Mouse (Mus musculus) megakaryocyte, adult 5-6 weeks (primary cell): Measurements from ENCODE around the gene 6030458C11Rik. TPM values are rescaled to one million over a fixed set of nuclear protein-coding genes. Genes with fewer than 3 reads are reported as not detected.
A peak's percentile ranks its signal among the peaks of the same experiment; 100 is the strongest.

Source experiments
- ATAC-seq: 2 replicates; pipeline ENCODE4 v1.8.0; 2016; ENCODE audit warnings: mild to moderate bottlenecking, inconsistent platforms; ENCODE audit not compliant: poor library complexity, severe bottlenecking
- total RNA-seq, 2 experiments: library from RNA; stranded (forward) in 1 of 2; stranded (reverse) in 1 of 2; fragments of 153-499, 151-499 nt in 1 of 2; fragments of 221-1000, 200-1000 nt in 1 of 2; gene quantifications; 2 replicates each; pipeline versions ENCODE4 v1.2.3 to v1.2.4; 2015 to 2017

The 6030458C11Rik gene
- total RNA-seq (2015) = 8.1 and 9.1 TPM in 2 replicates
- 13.4 and 16.0 TPM in 2 replicates for total RNA-seq (2017)

DNA sequence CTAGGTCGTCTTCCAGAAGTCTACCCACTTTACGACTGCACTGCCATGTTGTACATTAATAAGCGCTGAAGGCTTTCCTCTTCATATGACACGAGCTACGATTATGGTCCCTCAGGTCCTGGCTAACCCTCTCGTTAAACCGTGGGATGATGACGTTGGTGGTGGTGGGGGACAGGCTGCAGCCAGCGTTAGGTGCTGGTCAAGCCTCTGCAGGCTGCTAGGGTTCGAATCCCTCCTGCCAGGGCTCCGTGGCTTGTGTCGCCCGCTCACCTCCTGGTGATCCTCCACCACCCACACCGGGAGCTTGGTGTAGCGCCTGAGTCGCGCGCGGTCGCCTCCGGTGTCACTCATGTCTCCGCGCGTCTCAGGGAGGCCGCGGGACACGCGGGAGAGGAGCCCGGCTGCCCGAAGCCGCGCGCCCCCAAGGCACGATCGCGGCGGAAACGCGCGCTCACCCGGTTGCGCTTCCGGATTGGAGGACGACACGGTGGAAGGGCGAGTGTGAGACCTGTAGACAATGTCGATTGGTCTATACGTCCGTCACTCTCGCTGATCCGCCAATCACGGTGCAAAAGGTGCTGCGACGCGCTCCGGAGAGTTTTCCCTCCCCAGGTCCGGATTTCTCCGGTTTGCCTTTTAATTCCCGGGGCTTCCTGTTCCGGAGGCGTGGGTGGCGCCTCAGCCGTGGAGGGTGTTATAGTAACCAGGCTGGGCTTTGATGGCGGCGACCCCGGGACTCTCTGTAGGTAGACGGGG, at the start of gene 6030458C11Rik, which contains the start of gene Drosha:
Gene 6030458C11Rik, minus strand, starts transcription at position 453 of the 756 bp plus-strand sequence.
Gene Drosha, plus strand, starts transcription at position 619 of the 756 bp plus-strand sequence.
- peak; percentile 98 for ATAC-seq

DNA sequence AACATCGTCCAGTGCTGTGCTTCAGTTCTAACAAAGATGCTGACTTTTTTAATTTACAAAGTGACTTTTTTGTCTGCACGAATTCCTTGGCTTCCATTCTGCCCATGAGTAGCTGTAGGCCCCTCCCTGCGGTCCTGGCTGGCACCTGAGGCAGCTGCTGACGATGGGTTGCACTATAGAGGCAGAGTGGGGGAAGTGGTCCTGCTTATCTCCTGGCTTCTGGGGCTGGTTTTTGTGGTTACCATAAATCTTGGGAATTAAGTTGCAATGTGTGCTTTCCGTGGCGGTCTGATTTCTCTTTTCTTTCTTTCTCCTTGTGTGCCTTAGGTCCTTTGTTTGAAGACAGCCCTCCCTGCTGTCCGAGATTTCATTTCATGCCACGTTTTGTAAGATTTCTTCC, 42.8 kb upstream of the 6030458C11Rik start:
- no peak for ATAC-seq

DNA sequence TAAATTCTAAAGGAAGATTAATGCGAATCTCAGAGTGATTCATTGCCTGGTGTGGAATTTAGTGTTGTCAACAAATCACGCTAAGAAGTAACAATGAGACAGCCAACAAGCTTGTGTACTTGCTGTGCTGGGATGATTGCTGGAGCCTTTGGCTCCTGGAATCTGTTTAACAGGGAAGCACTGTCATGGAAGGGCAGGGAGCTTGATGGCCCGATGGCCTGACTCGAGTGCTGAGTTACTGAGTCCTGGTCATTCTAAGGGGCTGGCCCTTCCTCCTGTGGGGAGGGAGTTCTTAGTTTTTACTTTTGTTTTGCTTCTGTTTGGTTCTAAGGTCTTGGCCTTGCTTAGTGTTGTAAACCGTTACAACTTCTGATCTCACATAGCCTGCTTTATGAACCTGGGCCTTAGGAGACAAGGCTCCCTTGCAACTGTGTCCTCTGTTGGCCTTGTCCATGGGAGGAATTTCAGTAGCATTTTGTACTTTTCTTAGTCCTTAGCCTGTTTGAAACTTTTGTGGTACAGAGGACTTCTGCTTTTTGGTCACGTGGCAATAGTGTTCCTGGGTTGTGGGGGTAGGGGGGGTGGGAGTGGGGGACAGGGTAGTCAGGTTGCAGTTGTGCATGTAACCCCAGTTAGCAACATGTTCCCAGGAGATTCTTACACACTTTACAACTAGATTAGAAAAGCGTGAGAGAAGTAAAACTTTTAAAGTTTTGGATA, 41.3 kb upstream of the 6030458C11Rik start:
- ATAC-seq = peak; percentile 57; the same call in 1 of the 2 replicates

DNA sequence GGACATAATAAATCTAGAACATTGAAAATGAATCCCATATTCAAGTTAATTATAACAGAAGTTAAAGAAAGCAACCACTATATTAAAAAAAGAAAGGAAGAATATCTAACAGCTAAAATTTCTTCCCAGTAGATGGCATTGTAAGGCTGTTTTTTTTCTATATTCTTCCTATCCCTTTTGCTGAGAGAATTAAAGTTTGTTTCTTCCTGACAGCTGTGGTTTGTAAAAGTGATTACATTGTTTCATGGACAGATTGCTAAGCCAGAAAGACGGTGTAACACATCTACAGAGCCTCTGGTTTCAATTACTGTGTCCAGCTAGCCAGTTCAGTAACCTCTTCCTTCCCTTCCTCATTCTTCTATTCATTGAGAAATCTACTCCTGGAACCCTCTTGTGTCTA, 39.2 kb upstream of the 6030458C11Rik start:
- no peak for ATAC-seq

DNA sequence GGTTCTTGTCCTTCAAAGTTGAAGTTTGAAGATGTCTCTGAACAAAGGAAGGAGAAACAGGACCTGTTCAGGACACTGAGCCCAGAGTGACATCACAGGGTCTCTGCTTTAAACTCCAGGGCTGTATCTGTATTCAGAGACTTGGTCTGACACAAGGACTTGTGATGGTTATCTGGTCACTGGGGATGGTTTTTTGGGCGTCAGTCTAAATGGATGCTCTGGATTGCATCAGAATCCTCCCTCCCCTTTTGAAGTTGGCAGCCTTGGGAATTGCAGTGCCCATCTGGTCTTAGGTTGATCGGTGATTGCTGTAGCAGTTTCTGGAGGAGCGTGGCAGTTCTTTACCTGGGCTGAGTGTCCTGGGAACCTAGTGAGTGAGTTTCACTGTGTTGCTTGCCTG, 37.6 kb upstream of the 6030458C11Rik start:
- no peak for ATAC-seq

DNA sequence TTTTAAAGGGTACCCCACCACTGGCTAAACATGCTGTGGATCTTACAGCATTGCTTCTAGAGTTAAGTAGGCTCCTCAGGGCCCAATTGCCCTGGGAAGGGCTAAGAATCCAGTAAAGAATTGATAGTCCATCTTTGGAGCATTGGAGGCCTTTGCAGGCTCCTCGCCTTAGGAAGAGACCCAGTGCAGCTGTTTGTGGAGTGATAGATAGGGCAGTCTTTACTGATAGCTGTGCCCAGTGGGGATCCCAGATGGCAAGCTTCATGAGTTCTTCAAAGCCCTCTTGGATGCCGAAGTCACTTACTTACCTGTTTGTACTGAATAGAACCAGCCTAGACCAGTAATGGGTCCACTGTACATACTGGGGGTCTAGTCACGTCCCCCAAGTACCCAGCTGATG, 34.2 kb upstream of the 6030458C11Rik start:
- ATAC-seq = no peak

DNA sequence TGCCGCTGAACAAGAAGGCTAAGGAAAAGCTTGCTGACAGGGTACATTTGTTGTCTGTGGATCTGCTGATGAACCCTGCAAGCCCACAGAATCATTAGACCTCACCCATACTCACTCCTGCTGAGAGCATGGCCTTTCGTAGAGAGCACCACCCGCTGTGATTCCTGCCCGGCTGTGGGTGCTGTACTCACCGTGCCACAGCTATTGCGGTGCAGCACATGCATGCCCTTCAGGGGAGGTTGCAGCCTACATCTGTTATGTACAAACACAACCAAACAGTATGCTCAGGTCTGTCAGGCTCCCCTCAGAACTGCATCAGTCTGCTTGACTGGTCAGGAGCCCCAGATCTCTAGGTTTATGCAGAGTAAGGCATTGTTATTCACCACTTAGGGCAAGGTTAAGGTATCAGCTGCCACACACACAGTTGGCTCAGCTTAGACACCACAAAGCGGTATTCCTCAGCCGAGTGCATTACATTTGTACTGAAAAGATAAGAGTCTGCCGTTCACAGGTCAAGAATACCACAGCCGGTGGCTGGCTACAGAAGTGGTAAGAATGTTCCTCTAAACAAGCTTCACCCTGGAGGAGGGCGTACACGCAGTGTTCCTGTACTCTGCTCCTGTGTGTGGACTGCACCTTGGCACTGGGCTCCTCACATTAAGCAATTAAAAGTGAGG, 33.5 kb upstream of the 6030458C11Rik start:
- 0 out of 2 replicates have a peak, but pooled peaks have one; percentile 33 for ATAC-seq

DNA sequence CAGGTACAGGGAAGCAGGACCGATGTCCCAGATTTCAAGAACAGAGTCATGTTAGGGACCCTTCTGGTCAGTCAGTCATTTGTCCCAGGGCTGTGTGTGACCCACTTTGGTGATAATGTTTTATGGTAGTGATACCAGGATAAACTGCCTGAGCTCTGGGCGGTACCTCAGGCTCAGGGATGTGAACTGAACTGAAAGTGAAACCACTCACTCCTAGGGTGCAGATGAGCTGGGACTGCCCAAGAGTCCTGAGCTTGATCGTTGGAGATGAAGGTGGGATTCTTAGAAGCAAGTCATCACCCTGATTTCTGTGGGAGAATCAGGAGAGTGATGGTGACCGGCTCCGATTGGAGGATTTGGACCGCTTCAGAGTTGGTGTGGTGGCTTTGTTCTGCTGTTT, 32.3 kb upstream of the 6030458C11Rik start:
- no peak for ATAC-seq

DNA sequence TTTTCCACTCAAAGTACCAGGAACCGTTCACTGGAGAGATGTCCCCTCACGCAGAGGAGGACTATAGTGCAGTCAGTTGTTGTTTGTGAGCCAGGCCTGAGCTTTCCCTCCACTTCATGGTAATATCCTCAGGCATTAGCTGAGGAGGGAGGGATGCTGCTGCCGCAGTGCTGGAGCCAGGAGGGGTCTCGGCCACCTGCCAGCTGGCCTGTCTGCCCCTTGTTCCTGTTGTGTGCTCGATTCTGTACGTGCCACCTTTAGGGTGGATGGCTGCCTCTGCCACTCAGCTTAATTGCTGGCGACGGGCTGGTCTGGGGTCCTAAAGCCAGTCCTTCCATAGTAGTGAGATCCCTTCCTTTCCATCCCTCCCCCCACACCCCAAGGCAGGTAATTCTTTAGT, 29.0 kb upstream of the 6030458C11Rik start:
- no peak for ATAC-seq

DNA sequence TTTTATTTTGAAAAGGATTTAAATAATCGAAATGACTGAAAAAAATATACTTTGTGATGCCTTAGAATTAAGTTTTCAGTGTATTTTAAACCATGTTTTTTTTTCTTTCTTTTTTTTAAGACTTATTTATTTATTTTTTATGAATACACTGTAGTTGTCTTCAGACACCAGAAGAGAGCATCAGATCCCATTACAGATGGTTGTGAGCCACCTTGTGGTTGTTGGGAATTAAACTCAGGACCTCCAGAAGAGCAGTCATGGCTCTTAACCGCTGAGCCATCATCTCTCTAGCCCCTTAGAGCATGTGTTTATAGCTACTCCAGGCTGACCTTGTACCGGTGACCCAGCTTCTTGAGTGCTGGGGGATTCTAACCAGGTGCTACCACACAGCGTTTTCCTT, 24.9 kb upstream of the 6030458C11Rik start:
- ATAC-seq = no peak

DNA sequence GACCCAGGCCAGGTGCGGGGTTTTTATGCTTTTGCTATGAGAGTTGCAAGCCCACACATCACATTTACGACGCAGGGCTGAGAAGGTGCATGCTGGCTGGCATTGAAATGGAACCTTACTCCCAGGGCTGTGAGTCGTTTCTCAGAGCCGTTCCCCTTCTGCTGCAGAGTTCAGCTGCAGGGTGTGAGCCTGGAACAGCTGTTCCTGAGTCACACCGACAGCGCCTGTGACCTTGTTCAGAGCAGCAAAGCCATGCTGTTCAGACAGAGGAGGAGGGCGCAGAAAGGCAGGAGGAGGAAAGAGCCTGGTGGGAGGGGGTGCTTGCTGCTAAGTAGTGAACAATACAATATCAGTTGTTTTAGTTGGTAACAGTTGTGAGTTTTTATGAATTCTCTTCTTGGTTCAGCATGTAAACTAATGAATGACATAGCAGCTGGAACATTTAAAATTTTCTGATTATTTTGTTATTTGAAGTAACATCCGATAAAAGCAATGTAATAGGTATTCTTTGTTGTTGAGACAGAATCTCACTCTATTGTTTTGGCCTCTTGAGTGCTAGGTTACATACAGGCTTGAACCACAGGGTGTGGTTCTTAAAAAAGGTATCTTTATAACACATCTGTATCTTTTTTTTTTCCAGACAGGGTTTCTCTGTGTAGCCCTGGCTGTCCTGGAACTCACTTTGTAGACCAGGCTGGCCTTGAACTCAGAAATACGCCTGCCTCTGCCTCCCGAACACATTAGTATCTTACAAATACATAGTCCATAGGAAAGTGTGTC, 23.9 kb upstream of the 6030458C11Rik start:
- no peak for ATAC-seq

DNA sequence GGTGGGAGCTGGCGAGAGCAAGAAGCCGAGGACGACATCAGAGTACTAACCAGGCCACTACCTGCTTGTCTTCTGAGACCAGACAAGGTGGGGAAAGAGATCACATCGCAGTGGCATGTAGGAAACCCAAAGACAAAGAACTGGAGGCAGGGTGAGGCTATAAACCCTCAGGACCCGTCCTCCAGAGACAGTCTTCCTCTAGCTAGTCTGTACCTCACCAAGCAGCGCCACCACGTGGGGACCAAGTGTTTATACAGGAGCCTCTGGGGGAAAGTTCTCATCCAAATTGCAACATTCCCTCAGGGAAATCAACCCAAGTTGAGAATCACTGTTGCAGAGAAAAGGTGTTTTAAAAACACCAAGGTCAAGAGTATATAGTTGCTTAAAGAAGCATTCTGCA, 18.4 kb upstream of the 6030458C11Rik start:
- ATAC-seq = no peak

DNA sequence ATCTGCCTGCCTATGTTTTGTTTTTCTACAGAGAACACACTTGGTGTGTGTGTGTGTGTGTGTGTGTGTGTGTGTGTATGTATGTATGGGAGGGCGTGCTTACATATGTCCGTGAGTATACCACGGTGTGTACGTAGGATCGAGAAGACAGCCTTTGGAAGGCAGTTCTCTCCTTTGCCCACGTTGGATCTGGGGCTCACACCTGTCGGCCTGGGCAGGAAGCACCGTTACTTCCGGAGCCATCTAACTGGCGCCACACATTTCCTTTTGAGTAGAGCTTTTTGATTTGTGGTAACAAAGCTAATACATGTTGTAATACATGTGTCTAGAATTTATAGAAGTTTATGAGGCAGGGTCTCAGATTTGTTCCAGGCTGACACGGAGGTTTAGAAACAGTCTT, 16.3 kb upstream of the 6030458C11Rik start:
- no peak for ATAC-seq

DNA sequence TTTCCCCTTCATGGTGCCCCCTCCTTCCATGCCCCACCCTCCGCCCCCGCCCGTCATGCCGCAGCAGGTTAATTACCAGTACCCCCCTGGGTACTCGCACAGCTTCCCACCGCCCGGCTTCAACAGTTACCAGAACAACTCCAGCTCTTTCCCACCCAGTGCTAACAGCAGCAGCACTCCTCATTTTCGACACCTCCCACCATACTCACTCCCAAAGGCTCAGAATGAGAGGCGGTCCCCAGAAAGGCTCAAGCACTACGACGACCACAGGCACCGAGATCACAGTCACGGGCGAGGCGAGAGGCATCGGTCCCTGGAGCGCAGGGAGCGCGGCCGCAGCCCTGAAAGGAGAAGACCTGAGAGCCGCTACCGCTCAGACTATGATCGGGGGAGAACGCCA, 9.8 kb upstream of the 6030458C11Rik start:
- no peak for ATAC-seq

DNA sequence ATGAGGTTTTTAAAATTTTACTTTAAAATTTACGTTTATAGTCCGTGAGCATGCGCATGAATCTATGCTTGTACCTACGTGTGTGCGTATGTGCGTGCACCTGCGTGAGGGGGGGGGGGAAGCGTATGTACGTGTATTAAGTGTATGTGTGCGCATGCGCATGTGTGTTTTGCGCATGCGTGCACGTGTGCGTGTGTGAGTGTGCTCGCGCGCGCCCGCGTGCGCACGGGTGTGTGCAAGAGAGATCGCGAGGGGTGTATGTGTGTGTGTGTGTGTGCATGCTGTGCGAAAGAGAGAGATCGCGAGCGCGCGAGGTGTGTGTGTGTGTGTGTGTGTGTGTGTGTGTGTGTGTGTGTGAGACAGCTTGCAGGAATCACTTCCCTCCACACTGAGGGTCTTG, 8.9 kb upstream of the 6030458C11Rik start:
- no peak for ATAC-seq

DNA sequence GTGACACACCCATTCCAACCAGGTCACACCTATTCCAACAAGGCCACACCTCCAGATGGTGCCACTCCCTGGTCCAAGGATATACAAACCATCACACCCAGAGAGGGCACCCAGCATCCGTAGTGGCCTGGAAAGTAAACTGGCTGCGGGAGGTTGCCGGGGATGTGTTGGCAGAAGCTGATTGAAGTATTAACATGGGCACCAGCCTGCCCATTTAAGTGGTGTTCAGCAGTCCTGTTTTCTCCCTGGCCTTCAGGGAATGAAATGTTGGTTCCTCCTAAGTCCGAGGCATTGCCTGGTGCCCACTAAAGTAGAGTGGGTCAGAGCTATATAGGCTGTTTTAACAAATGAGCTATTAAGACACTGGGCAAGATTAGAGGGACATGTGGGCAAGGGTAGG, 8.2 kb upstream of the 6030458C11Rik start:
- no peak for ATAC-seq

DNA sequence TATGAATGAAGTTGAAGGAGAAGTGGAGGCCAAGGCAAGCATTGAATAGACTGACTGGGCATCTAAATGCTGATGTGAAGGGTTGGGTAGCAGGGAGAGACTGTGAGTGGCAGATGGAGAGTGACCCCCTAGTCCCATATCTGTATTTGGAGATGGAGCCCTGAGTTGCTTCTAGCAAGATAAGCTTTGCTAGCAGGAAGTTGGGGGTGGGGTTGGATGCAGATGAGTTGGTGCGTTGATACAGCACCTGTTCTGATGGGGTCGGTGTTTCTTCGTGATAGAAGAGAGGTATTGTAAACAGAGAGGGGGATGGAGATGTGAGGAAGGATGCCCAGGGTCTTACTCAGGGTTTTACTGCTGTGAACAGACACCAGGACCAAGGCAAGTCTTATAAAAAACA, 5.4 kb upstream of the 6030458C11Rik start:
- ATAC-seq = no peak

DNA sequence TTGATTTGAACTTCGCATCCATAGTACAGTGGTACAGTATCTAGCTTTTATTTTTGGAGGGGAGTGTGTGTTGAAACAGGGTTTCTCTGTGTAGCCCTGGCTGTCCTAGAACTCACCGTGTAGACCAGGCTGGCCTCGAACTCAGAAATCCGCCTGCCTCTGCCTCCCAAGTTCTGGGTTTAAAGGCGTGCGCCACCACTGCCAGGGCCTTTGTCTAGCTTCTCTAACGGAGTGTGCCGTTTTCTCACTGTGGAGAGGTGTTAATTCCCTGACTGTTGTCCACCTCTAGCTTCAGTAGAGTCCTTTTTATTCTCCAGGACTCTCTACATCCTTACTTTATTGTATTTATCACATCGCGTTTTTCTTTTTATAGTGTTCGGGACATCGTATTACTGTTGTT, 959 bp upstream of the 6030458C11Rik start:
- no peak for ATAC-seq

DNA sequence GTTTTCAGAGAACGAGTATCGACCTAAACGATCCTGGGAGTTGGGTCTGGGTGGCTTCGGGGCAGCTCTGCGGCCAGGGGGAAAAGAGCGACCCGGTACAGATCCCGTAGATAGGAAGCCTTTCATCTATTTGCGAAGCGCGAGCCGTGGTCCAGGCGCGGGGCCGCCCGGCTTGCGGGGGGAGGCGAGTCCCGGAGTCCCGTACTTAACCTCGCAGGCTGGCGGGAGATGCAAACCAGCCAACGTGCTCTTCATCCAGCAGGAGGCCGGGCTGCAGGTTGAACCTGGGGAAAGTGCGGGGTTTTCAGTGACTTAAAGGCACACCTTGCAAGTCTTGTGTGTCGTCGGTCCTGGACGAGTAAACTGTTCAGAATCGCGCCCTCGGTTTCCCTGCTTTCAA, 516 bp upstream of the 6030458C11Rik start:
- peak; percentile 54 for ATAC-seq

DNA sequence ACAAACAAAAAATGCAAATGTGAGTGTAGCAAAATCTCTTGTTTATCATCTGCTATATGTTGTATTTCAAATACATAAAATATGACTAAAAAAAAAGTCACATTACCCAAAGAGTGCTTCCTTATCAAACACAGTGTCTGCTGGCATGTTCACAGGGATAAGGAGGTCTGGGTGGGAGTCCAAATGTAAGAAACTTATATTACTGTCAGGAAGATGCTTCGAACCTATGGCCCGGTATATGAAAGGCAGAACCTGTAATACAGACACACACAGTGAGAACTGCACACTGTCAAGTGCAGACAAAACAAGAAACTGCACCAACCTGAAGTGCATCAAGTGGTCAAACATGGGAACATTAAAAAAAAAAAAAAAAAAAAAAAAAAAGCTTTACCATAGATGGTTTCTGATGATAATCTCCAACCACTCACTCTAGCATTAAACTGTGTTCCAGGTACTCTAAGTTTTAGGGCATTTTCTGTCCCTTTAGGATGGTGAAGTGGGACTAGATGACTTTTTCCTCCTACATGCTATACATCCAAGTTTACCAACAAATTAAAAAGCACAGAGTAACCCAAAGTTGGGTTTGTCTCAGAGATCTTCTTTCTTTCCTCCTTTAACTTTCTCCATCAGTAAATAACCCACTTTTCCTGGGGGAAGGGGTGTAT, 862 bp downstream of the 6030458C11Rik start:
- ATAC-seq = no peak
